Mouse (Mus musculus) spleen, adult 12 weeks (tissue): Measurements from ENCODE around the gene Gm21149.
"Not testable (repeated sequence)": the region's sequence is repeated elsewhere in the genome, so short reads cannot be mapped to it uniquely, and the experiment has no call there.

Source experiments
- DNase-seq: peaks from one replicate; pipeline ENCODE4 v3.0.0; 2022; ENCODE audit warnings: low spot score

The Gm21149 gene

DNA sequence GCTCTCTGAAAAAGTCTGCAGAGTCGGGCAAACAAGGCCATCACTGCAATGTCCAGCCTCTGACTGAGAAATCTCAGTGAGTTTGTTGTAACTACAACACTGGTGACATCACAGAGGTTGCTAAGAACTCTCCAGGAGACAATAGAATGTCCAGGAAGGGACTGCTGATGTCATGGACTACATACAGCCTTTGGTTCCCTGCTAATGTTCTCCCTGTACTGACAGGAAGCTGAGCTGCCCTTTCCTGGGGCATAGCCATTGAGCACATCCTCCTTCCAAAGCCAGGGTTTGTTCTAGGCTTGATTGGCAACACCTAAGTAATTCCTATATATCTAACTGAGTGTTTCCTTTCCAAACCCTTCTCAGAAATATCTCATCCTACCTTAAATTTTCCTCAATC, at the start of gene Gm21149:
TSS of gene Gm21149 (minus strand) at position 101 of the 400 bp plus-strand sequence.
- not testable (repeated sequence) for DNase-seq

DNA sequence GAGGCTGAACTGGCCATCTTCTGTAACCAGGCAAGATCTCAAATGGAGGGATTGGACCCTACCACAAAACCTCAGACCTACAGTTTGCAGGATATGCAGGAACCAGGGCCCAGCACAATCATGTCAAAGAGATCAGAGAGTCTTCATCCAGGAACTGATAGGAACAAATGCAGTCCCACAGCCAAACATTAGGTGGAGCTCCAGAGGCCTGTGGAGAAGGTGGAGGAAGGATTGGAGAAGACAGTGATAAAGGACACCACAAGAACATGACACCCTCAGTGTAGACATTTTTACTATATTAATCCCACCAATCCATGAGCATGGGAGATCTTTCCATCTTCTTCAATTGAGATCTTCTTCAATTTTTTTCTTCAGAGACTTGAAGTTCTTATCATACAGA, 46.1 kb upstream of the Gm21149 start:
- not testable (repeated sequence) for DNase-seq

GRCm38 (mm10) chr5:15522028-15522427, 45.7 kb upstream of the Gm21149 start:
- not testable (repeated sequence) for DNase-seq

DNA sequence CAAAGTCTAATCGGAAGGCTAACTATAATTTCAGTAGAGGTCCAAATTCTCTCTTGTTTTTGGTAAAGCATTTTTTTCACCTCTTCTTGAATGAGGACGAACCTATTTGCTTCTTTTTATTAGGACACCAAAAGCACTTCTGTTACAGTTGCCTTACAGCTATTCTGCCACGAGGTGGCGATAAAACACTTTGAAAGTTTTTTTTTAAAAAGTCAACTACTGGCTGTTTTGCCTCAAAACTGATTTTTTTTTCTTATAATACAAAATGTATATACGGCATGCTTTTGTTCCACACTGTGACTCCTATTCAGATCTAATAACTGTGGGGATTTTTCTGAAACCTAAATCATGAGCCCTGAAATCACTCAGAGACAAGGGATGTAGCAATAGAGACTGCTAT, 44.1 kb upstream of the Gm21149 start:
- DNase-seq = not testable (repeated sequence)

GRCm38 (mm10) chr5:15517150-15517549, 40.8 kb upstream of the Gm21149 start:
- DNase-seq = not testable (repeated sequence)

DNA sequence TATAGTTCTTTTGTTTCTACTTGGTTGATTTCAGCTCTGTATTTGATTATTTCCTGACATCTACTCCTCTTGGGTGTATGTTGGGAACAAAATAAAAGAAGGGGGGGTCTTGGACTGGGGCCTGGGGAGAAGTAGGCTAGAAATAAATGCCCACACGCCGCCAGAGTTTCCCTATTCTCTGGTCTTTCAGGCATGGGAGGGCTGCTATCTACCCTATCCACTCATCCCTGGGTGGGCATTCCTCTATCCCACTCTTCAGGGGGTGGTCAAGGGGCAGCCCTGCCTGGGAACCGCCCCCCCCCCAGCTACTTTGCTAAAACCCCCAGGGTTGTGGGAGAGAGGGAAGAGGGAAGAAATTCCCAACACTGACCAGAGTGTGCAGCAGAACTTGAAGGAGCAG, 35.9 kb upstream of the Gm21149 start:
- DNase-seq = not testable (repeated sequence)

DNA sequence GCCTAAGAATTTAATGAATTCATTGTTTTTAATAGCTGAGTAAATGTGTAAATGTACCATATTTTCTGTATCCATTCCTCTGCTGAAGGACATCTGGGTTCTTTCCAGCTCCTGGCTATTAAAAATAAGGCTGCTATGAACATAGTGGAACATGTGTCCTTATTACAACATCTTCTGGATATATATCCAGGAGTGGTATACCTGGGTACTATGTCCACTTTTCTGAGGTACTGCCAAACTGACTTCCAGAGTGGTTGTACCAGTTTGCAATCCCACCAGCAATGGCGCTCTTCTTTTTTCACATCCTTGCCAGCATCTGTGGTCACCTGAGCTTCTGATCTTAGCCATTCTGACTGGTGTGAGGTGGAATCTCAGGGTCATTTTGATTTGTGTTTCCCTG, 33.6 kb upstream of the Gm21149 start:
- DNase-seq = not testable (repeated sequence)

DNA sequence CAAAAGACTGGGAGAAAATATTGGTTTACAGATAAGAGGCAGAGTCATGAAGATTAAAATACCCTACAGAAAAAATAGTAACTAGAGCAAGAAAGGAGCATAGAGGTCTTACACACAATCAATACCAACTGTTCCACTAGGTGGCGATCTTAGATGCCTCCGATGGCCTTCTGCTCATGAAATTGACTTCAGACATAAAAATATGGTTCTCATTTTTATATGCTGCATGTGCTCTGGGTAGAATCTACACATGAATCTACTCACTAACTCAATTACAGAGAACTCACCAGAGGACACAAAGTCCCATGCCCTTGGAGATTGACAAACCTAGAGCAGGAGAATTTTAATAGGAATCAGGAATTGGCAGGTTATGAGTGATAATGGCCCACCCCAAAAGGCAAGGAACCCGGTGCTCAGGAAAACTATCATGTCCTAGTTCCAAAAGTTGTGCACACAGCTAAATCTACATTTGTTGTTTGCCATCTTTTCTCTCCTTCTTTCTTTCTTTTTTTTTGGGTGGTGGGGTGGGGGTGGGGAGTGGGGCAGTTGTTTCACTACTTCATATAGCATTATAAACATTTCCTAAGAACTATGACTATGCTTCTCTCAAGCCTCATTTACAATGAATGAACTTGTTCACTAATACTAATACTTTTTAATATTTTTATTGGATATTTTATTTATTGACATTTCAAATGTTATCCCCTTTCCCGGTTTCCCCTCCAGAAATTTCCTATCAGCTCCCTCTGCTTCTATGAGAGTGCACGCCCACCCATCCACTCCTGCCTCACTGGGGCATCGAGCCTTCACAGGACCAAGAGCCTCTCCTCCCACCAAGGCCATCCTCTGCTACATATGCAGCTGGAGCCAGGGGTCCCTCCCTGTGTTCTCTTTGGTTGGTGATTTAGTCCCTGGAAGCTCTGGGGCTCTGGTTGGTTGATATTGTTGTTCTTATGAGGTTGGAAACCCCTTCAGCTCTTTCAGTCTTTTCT, 32.4 kb upstream of the Gm21149 start:
- DNase-seq = not testable (repeated sequence)

DNA sequence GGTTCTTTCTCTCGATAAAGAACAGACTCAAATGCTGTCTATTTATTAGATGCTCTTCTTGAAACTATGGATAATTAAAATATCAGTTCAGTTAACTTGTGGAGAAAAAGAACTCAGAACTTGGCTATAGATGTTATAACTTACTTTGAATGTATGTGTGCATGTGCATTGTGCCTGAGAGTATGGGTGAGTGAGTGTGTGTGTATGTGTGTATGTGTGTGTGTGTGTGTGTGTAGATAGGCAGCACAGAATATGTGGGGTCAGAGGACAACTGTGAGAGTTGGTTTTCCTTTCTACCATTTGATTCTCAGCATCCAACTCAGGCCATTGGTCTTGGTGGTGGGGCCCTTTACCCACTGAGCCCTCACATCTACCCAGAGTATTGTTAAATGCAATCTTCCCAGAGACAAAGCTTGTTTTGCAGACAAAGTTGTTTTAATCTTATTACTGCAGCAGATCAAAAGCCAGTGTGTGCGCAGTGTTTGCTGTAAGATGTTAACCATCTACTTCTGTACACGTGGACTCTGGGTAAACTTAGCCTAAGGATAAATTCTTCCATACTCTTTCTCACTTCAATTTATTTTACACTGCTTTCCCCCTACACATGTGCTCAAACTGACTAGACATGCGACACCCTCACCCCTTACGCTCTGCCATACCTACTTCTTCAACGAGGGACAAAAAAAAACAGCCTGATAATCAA, 31.6 kb upstream of the Gm21149 start:
- DNase-seq = not testable (repeated sequence)

- DNase-seq = no peak
Measured at GRCm38 (mm10) chr5:15507309-15507619, 30.9 kb upstream of the Gm21149 start.

GRCm38 (mm10) chr5:15506575-15507308, 30.4 kb upstream of the Gm21149 start:
- DNase-seq = no peak

DNA sequence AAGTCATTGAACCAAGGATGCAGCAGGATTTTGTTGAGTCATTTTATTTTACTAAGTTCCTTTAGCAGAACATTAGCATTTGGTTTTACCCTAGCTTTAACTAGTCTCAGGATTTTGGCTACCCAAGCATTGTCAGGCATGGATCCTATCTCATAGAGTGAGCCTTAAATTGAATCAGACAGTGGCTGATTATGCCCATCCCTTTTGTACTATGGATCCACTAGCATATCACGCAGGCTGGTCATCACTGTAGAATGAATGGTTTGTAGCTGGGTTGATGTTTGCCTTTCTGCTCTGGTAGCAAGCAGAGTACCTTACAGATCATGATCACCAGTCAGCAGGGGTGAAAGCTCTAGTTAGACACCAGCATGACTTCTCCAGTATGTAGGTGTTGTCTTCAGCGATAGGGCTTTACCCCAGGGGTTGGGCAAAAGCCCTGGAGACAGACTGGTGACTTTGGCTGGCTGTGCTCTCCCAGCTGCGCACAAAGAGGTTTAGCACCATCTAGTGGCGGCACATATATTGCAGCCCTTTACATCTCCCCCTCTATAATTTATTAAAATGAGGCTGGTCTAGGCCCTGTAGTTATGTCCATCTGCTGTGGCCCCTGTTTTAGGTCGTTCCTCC, 22.6 kb upstream of the Gm21149 start:
- DNase-seq = not testable (repeated sequence)

DNA sequence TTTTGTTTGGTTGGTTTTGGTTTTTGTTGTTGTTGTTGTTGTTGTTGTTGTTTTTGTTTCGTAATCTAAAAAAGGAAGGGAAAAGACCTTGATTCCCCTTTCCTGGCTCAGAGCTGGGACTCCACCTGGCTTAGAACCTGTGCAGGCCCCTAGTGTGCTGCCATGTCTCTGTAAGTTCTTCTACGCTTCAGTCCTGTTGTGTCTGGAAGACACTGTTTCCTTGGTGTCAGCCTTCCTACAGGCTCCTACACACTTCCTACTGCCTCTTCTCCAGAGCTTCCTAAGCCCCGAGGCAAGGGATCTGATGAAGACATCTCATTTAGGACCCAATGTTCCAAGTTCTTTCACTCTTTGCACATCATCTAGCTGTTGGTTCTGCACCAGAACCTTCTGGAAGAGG, 22.0 kb upstream of the Gm21149 start:
- DNase-seq = not testable (repeated sequence)

DNA sequence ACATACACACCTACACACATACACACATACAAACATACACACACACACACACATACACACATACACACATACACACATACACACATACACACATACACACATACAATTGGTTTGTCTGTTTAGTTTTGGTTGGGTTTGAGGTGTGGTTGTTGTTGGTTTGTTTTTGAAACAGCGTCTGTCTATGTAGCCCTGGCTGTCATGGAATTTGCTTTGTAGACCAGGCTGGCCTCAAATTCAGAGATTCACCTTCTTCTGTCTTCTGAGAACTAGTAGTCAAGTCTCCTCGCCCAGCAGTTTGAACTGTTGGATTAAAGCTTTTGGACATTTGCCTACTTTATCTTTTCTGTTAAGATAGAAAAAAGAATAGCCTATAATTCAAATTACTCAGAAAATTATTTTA, 14.6 kb upstream of the Gm21149 start:
- not testable (repeated sequence) for DNase-seq

DNA sequence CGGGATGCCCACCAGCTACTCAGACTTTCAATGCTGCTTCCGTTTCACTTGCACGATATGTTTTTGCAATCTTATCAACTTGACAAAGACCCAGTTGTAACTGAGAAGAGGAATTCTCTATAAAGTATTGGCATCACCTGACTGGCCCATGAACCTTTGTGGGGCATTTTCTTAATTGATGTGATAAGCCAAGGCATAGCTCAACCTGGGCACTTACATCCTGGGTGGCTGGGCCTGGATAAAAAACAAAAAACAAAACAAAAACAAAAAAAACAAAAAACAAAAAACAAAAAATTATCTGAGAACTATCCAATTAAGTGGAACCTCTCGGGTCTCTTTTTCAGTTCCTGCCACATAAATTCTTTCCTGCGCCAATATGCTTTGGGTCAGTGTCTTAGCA, 12.4 kb upstream of the Gm21149 start:
- DNase-seq = no peak

DNA sequence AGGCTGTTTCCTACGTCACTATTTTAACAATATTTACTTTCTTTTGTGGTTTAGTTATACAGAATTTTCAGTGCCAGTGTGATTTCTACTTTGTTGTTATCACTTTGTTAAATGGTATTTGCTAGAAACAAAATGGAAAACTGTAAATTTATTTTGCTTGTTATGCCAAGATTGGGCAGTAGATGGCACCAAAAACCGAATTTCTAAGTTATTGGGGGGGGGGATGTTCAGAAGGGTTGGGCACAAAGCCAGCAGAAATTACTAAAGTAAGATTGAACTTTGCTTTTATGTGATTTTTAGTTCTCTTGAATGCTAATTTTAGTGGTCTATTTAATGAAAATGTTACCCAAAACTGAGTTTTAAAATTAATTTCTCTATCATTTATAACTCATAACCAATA, 8.3 kb upstream of the Gm21149 start:
- not testable (repeated sequence) for DNase-seq

- DNase-seq = not testable (repeated sequence)
Measured at GRCm38 (mm10) chr5:15483576-15483975, 7.3 kb upstream of the Gm21149 start.

GRCm38 (mm10) chr5:15482815-15483214, 6.5 kb upstream of the Gm21149 start:
- peak; percentile 26 for DNase-seq

DNA sequence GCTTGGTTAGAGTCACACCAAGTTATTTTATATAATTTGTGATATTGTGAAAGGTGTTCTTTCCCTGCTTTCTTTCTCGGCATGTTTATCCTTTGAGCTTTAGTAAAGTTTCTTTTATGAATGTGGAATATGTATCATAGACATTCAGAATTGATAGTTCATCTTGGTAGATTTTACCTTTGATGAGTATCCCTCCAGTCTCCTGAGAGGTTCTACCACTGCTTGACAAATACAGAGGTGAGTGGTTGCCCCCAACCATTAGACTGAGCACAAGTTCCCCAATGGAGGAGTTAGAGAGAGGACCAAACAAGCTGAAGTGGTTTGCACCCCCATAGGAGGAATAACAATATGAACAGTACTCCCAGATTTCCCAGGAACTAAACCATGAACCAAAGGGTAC, 6.2 kb downstream of the Gm21149 start:
- not testable (repeated sequence) for DNase-seq

- DNase-seq = not testable (repeated sequence)
Measured at GRCm38 (mm10) chr5:15467768-15468167, 8.6 kb downstream of the Gm21149 start.

DNA sequence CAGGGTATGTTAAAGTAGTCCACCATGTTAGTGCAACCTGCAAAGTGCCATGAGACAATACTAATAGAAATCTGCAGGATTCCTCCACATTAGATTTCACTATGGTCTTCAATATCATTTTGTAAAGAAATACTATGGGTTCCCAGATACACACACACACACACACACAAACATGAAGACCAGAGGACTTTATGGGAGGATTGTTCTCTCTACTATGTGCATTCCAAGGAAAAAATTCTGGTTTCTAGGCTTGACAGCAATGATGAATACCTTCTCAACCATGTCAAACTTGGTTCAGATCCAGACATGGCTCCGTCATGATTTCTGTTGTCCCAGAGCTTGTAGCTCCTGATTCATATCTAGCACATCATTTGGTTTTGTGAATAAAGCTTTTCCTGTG, 10.1 kb downstream of the Gm21149 start:
- not testable (repeated sequence) for DNase-seq

- not testable (repeated sequence) for DNase-seq
Measured at GRCm38 (mm10) chr5:15463561-15463960, 12.8 kb downstream of the Gm21149 start.
